Mouse (Mus musculus) gastrocnemius, postnatal 10 days (tissue): ENCODE measurements around the gene Vmn2r42. TPM values are rescaled to one million over a fixed set of nuclear protein-coding genes. Genes with fewer than 3 reads are reported as not detected.
"Not testable (repeated sequence)": the region's sequence is repeated elsewhere in the genome, so short reads cannot be mapped to it uniquely, and the experiment has no call there.

Source experiments
- DNase-seq: peaks from one replicate; pipeline ENCODE4 v3.0.0; 2021; ENCODE audit warnings: mixed read lengths
- long read RNA-seq, 2 experiments: library from polyadenylated mRNA; stranded (forward); transcript quantifications; one replicate each; pipeline ENCODE4 v2.0.0; 2021
- total RNA-seq, 2 experiments: library from RNA; stranded (reverse); gene quantifications; 2 replicates each; pipeline ENCODE4 v1.2.3; 2021

Gene Vmn2r42
- total RNA-seq, result not detected
- long read RNA-seq, experiment 1, result 0 reads
- long read RNA-seq, experiment 2, result 0 reads

GRCm38 (mm10) chr7:8200220-8200619 is at the start of gene Vmn2r42:
TSS of gene Vmn2r42 (minus strand) at chr7:8200320.
- DNase-seq, result not testable (repeated sequence)

- not testable (repeated sequence) for DNase-seq
Observed at GRCm38 (mm10) chr7:8161554-8161953, 38.6 kb downstream of the Vmn2r42 start, which contains the start of gene Vmn2r41. TSS of gene Vmn2r41 (minus strand) at chr7:8161654.

Other genes starting within 250 kb of the Vmn2r42 start
- not detected for gene Vmn2r41, start 38.7 kb downstream of the Vmn2r42 start, total RNA-seq
- gene Vmn2r43, start 60.3 kb upstream of the Vmn2r42 start, total RNA-seq, result not detected
- not detected for gene Vmn2r44, start 183.0 kb upstream of the Vmn2r42 start, total RNA-seq